Mouse (Mus musculus): Measurements from ENCODE around the gene Ppp1r12a.

DNA sequence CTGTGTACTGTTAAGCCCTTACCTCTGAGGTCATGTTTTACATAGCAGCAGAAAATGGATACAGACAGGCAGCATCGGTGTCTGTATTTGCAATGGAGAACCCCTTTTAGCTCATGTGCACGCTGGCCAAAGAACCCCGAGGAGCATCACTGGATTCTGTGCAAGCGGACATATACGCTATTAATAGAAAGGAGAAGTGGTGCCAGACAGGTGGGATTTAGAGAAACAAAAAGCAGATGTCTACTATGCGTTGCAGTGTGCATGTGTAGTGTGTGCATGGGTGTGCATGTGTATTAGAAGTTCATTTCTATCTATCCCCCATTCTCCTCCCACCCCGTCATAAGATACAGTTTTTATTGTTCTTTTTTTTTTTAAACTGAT is 6.3 kb upstream of the Ppp1r12a start:
- TF ChIP-seq CTCF (IDR thresholded peaks at IDR 0.05; ENCODE audit: low read depth, low read length) (no peak), TAL1 (conservative IDR thresholded peaks at IDR 0.05; ENCODE audit: low read depth, low read length) (no peak)

Measured in G1E (cell line).